Mouse (Mus musculus) lung, adult 18-20 months (tissue): ENCODE measurements around the gene Bdh1.
"Not testable (repeated sequence)": the region's sequence is repeated elsewhere in the genome, so short reads cannot be mapped to it uniquely, and the experiment has no call there.

ENCODE experiments used
- DNase-seq, 2 experiments: peaks; one replicate each; pipeline ENCODE4 v3.0.0; 2022; ENCODE audit warnings: mixed read lengths in 2 of 2

Gene Bdh1

GRCm38 (mm10) chr16:31465630-31466029 is 43.5 kb downstream of the Bdh1 start:
- DNase-seq: no peak

- no peak for DNase-seq
Measured at GRCm38 (mm10) chr16:31466106-31466505, 44.0 kb downstream of the Bdh1 start.

- not testable (repeated sequence) for DNase-seq
Measured at GRCm38 (mm10) chr16:31470819-31471218, 48.7 kb downstream of the Bdh1 start.

- no peak for DNase-seq
Measured at GRCm38 (mm10) chr16:31471994-31472393, 49.9 kb downstream of the Bdh1 start.

GRCm38 (mm10) chr16:31473226-31473625 is 51.1 kb downstream of the Bdh1 start:
- no peak for DNase-seq

GRCm38 (mm10) chr16:31475123-31475968 is 53.3 kb downstream of the Bdh1 start:
- no peak for DNase-seq

- no peak for DNase-seq
Measured at GRCm38 (mm10) chr16:31476872-31477603, 55.0 kb downstream of the Bdh1 start.

GRCm38 (mm10) chr16:31485336-31485735 is 63.3 kb downstream of the Bdh1 start:
- no peak for DNase-seq

GRCm38 (mm10) chr16:31487266-31487665 is 65.2 kb downstream of the Bdh1 start:
- no peak for DNase-seq

- DNase-seq: no peak
Measured at GRCm38 (mm10) chr16:31489096-31489495, 67.0 kb downstream of the Bdh1 start.

GRCm38 (mm10) chr16:31490967-31491366 is 68.9 kb downstream of the Bdh1 start:
- no peak for DNase-seq

- peak; percentile 39 to 65 for DNase-seq
Measured at GRCm38 (mm10) chr16:31492921-31493549, 71.0 kb downstream of the Bdh1 start.

GRCm38 (mm10) chr16:31493550-31493965 is 71.5 kb downstream of the Bdh1 start:
- DNase-seq: no peak

- peak; percentile 88 to 93 for DNase-seq
Measured at GRCm38 (mm10) chr16:31493991-31494390, 71.9 kb downstream of the Bdh1 start.

GRCm38 (mm10) chr16:31495356-31495755 is 73.3 kb downstream of the Bdh1 start:
- DNase-seq: no peak

GRCm38 (mm10) chr16:31495769-31496168 is 73.7 kb downstream of the Bdh1 start:
- DNase-seq: no peak

GRCm38 (mm10) chr16:31498336-31498735 is 76.3 kb downstream of the Bdh1 start:
- peak in 1 of 2 experiments; percentile 13 for DNase-seq

- DNase-seq: no peak
Measured at GRCm38 (mm10) chr16:31499021-31499420, 76.9 kb downstream of the Bdh1 start.

- no peak for DNase-seq
Measured at GRCm38 (mm10) chr16:31499681-31500310, 77.7 kb downstream of the Bdh1 start.

GRCm38 (mm10) chr16:31500532-31500931 is 78.5 kb downstream of the Bdh1 start:
- DNase-seq: no peak

GRCm38 (mm10) chr16:31500969-31501750 is 79.1 kb downstream of the Bdh1 start:
- no peak for DNase-seq

GRCm38 (mm10) chr16:31501751-31502365 is 79.8 kb downstream of the Bdh1 start:
- no peak for DNase-seq
